Mouse (Mus musculus) testis, adult 2 months (tissue): ENCODE data around the gene Vegfd.

Experiments
- CTCF ChIP-seq: fragments of 200-500 bp; IDR thresholded peaks from 2 replicates; pipeline ENCODE4 v1.5.1; 2012; ENCODE audit warnings: low read depth, mild to moderate bottlenecking, inconsistent platforms, low read length, moderate library complexity; ENCODE audit not compliant: control insufficient read depth, insufficient read depth, insufficient replicate concordance
- POLR2A ChIP-seq: fragments of 200-500 bp; IDR thresholded peaks from 2 replicates; pipeline ENCODE4 v1.6.1; 2012; ENCODE audit warnings: low read depth, mild to moderate bottlenecking, inconsistent platforms, low read length, moderate library complexity; ENCODE audit not compliant: control insufficient read depth

DNA sequence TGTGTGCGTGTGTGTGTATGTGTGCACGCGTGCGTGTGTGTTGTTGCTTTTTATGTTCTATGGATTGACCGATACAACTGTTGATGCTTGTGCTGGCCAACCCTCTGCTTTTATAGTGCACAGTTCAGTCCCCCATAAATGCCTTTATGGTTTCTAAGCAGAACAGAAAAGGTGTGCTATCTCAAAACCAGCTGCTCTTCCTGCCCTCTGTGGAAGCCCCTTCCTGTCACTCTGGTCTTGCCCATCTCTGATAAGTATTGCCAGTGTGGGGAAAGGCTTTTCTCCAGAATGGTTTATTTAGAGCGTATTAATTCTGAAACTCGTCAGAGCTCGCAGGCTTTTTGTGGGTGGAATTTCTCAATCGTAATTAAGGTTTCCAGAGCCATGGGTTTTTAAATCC lies 59.5 kb downstream of the Vegfd start:
- TF ChIP-seq POLR2A (no peak), CTCF (no peak)
